Mouse (Mus musculus): ENCODE data around the gene Zfyve26. TPM values are rescaled to one million over a fixed set of nuclear protein-coding genes. Genes with fewer than 3 reads are reported as not detected.
A peak's percentile ranks its signal among the peaks of the same experiment; 100 is the strongest.

Gene Zfyve26
- polyA plus RNA-seq, 1 experiment from 2014 or later, result 7.4 TPM

DNA sequence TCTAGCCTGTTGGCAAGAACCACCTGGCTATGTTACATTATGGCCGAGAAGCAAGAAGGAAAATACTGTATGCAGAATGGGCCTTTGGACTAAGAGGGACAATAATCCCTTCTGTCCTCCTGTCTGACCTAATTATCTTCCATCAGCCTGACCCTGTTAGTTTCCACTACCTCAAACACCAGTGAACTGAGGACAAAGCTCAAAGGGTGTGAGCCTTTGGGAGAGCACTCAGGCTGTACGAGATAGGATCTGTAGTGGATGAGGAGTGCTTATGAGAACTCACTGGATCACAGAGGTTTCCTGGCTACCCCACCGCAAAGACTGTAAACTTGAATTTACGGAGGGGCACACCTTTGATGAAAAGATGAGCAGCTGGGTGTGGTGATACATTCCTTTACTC lies 17.6 kb upstream of the Zfyve26 start:
- Histone ChIP-seq H3K4me2 (no peak overlapping the region), H3K4me1 (no peaks in the 10 kb centered on the region), H3K27me3 (replicated peaks) (no peaks in the 10 kb centered on the region), H3K9me3 (no peaks in the 10 kb centered on the region), H3K9ac (no peak overlapping the region), H3K4me3 (no peak overlapping the region), H3K27ac (replicated peaks) (no peak overlapping the region), H3K36me3 (peaks cover 5% of the 10 kb centered on the region)
- ATAC-seq (ENCODE audit: extremely low read depth, insufficient number of reproducible peaks, low FRiP score, low TSS enrichment), result no peak
- 77% methylated on average over 4 of the region's 4 CpGs for WGBS

GRCm38 (mm10) chr12:79306013-79306412 lies 9.9 kb upstream of the Zfyve26 start:
- H3K4me2 ChIP-seq, result no peak overlapping the region
- peaks cover 4% of the 10 kb centered on the region for H3K36me3 ChIP-seq
- H3K27me3 ChIP-seq (replicated peaks), result no peaks in the 10 kb centered on the region
- H3K27ac ChIP-seq (replicated peaks), result no peak overlapping the region
- no peaks in the 10 kb centered on the region for H3K9me3 ChIP-seq
- H3K4me1 ChIP-seq, result no peaks in the 10 kb centered on the region
- WGBS, result 67% methylated on average over 4 of the region's 4 CpGs
- no peak overlapping the region for H3K9ac ChIP-seq
- no peak overlapping the region for H3K4me3 ChIP-seq
- no peak for ATAC-seq (ENCODE audit: extremely low read depth, insufficient number of reproducible peaks, low FRiP score, low TSS enrichment)

- Histone ChIP-seq H3K9me3 (no peaks in the 10 kb centered on the region), H3K27me3 (replicated peaks) (no peaks in the 10 kb centered on the region), H3K4me1 (no peaks in the 10 kb centered on the region), H3K9ac (no peak overlapping the region), H3K4me2 (no peak overlapping the region), H3K27ac (replicated peaks) (no peak overlapping the region), H3K4me3 (no peak overlapping the region), H3K36me3 (peaks cover 4% of the 10 kb centered on the region)
- ATAC-seq (ENCODE audit: extremely low read depth, insufficient number of reproducible peaks, low FRiP score, low TSS enrichment), result no peak
- 58% methylated on average over 1 of the region's 1 CpGs for WGBS
These were observed 9.0 kb upstream of the Zfyve26 start for GRCm38 (mm10) chr12:79305131-79305530.

DNA sequence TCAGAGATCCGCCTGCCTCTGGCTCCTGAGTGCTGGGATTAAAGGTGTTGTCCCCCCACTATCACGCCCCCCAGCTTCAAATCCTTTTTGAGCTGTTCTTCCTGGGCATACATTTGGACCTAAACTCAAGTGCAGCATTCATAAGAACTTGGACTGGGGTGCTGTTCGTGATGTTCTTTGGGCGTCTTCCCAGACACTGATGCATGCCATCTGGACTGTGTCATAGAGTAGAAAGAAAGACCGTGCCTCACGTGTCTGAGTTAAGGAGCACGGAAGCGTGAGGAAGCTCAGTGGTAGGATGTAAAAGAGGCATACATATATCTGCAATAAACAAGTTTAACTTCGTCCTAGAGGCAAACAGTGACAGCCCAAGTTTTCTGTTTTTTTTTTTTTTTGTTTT lies 5.7 kb upstream of the Zfyve26 start:
- Histone ChIP-seq H3K4me1 (peaks cover 6% of the 10 kb centered on the region), H3K36me3 (peaks cover 4% of the 10 kb centered on the region), H3K9ac (no peak overlapping the region), H3K9me3 (no peaks in the 10 kb centered on the region), H3K4me2 (no peak overlapping the region), H3K27ac (replicated peaks) (no peak overlapping the region), H3K4me3 (no peak overlapping the region), H3K27me3 (replicated peaks) (no peaks in the 10 kb centered on the region)
- 76% methylated on average over 9 of the region's 9 CpGs for WGBS
- ATAC-seq (ENCODE audit: extremely low read depth, insufficient number of reproducible peaks, low FRiP score, low TSS enrichment), result no peak

- H3K4me1 ChIP-seq, result peaks cover 19% of the 10 kb centered on the region
- H3K36me3 ChIP-seq, result peaks cover 13% of the 10 kb centered on the region
- WGBS, result 16% methylated on average over 15 of the region's 15 CpGs
- H3K9me3 ChIP-seq, result no peaks in the 10 kb centered on the region
- no peaks in the 10 kb centered on the region for H3K27me3 ChIP-seq (replicated peaks)
- ATAC-seq (ENCODE audit: extremely low read depth, insufficient number of reproducible peaks, low FRiP score, low TSS enrichment), result no peak
- peak overlapping the region; percentile 82 for H3K4me3 ChIP-seq
- peak overlapping the region; percentile 85 for H3K9ac ChIP-seq
- no peak overlapping the region for H3K27ac ChIP-seq (replicated peaks)
- H3K4me2 ChIP-seq, result peak overlapping the region; percentile 89
These were observed 2.0 kb upstream of the Zfyve26 start for GRCm38 (mm10) chr12:79297884-79298636.

DNA sequence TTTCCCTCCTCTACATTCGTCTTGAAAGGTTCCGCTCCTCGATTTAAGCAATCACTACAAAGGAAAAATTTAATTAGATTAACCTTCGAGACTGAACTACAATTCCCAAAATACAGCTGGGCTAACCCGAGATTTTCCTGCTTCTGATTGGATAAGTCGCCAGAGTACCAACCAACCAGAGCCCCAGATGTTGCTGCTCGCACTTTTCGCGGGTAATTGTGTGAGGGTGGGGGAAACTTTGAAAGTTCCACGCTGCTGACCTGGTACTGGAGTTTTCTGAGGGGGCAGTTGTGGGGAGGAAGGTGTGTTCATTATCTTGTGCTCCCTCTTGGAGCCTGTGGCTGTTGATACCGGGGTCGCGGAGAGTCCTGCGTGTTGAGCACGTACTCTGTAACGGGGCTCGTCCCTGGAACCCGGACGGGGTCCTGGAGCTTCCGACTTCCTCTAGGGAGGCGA lies 1.0 kb upstream of the Zfyve26 start, which contains the start of gene Rad51b:
Gene Rad51b, plus strand, starts transcription at position 162 of the 456 bp plus-strand sequence.
- Histone ChIP-seq H3K9ac (peak within 1 kb of the TSS; percentile 85), H3K36me3 (peaks cover 16% of the 10 kb centered on the region), H3K27ac (replicated peaks) (peak within 1 kb of the TSS; percentile 84), H3K4me1 (peaks cover 19% of the 10 kb centered on the region), H3K4me3 (peak within 1 kb of the TSS; percentile 82), H3K27me3 (replicated peaks) (no peaks in the 10 kb centered on the region), H3K4me2 (peak within 1 kb of the TSS; percentile 89), H3K9me3 (no peaks in the 10 kb centered on the region)
- peak; percentile 62 for ATAC-seq (ENCODE audit: extremely low read depth, insufficient number of reproducible peaks, low FRiP score, low TSS enrichment)
- under 1% methylated on average over 21 of the region's 21 CpGs for WGBS

DNA sequence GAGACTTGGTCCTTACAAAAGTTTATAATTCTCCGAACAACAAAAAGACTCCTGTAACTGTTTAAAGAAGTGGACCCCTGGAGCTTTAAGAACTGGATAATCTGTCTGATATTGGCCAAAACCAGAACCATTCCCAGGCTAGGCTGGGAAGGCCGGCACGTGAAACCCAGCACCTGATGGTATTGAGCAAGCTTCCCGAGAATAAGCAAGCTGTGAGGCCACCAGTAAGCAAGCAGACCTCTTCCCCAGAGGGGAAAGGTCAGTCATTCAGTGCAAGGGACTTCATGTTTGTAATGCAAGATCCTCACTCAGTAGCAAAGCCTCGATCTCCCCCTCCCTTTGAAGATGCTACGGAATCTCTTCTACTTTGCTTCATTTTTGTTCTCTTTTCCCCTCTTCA lies 3.2 kb downstream of the Zfyve26 start:
- Histone ChIP-seq H3K36me3 (peaks cover 55% of the 10 kb centered on the region), H3K27me3 (replicated peaks) (no peaks in the 10 kb centered on the region), H3K4me1 (peaks cover 15% of the 10 kb centered on the region), H3K27ac (replicated peaks) (no peak overlapping the region), H3K9ac (no peak overlapping the region), H3K4me2 (no peak overlapping the region), H3K9me3 (no peaks in the 10 kb centered on the region), H3K4me3 (no peak overlapping the region)
- ATAC-seq (ENCODE audit: extremely low read depth, insufficient number of reproducible peaks, low FRiP score, low TSS enrichment), result no peak
- WGBS, result 79% methylated on average over 6 of the region's 6 CpGs

- Histone ChIP-seq H3K9me3 (no peaks in the 10 kb centered on the region), H3K27ac (replicated peaks) (no peak overlapping the region), H3K9ac (no peak overlapping the region), H3K4me1 (no peaks in the 10 kb centered on the region), H3K36me3 (peaks cover 97% of the 10 kb centered on the region), H3K4me3 (no peak overlapping the region), H3K27me3 (replicated peaks) (no peaks in the 10 kb centered on the region), H3K4me2 (no peak overlapping the region)
- ATAC-seq (ENCODE audit: extremely low read depth, insufficient number of reproducible peaks, low FRiP score, low TSS enrichment), result no peak
- 81% methylated on average over 8 of the region's 8 CpGs for WGBS
These were observed 13.5 kb downstream of the Zfyve26 start for GRCm38 (mm10) chr12:79282595-79282994.

- 85% methylated on average over 13 of the region's 13 CpGs for WGBS
- H3K27ac ChIP-seq (replicated peaks), result no peak overlapping the region
- H3K27me3 ChIP-seq (replicated peaks), result no peaks in the 10 kb centered on the region
These were observed 16.5 kb downstream of the Zfyve26 start for GRCm38 (mm10) chr12:79279513-79280115.

DNA sequence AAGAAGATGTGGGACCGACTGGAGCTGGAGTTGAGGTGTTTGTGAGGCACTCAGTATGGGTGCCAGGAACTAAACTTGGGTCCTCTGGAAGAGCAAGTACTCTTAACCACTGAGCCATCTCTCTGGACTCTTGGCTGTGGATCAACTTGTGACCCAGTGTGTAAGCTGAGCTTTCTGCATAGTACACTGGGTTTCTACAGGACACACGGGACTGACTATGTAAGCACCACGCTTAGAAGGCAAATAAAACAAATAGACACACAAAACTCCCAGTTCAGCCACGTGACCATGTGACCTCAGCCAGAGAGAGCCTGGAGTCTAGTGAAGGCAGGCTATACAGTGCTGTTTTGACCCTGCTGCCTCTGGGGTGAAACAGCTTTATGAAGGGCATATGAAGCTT lies 23.5 kb downstream of the Zfyve26 start:
- Histone ChIP-seq H3K27me3 (replicated peaks) (no peaks in the 10 kb centered on the region), H3K9ac (no peak overlapping the region), H3K36me3 (peaks cover 99% of the 10 kb centered on the region), H3K4me2 (no peak overlapping the region), H3K9me3 (no peaks in the 10 kb centered on the region), H3K4me1 (no peaks in the 10 kb centered on the region), H3K4me3 (no peak overlapping the region), H3K27ac (replicated peaks) (no peak overlapping the region)
- ATAC-seq (ENCODE audit: extremely low read depth, insufficient number of reproducible peaks, low FRiP score, low TSS enrichment), result no peak
- 78% methylated on average over 4 of the region's 4 CpGs for WGBS

More at GRCm38 (mm10) chr12:79279513-79280115, 16.5 kb downstream of the Zfyve26 start:
- no peak overlapping the region for H3K9ac ChIP-seq
- H3K4me1 ChIP-seq, result no peaks in the 10 kb centered on the region
- ATAC-seq (ENCODE audit: extremely low read depth, insufficient number of reproducible peaks, low FRiP score, low TSS enrichment), result no peak
- H3K4me3 ChIP-seq, result no peak overlapping the region
- H3K9me3 ChIP-seq, result no peaks in the 10 kb centered on the region
- peaks cover 97% of the 10 kb centered on the region for H3K36me3 ChIP-seq
- H3K4me2 ChIP-seq, result no peak overlapping the region

DNA sequence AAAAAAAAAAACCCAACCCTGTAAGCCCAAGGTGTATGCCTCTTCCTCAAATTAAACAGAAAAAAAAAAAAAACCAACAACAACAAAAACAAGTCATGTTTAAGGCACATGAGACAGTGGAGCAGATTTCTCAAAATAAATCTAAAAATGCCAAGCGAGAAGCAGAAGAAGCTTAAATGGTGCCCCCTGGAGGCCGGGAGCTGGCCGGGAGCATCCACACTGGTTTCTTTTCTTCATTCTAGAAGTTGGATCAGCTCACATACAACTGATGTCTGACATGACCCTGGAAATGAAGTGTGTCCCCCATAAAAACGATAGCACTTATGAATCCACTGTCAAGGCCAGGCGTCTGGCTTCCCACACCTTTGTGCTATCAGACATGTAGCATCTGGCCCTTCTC lies 35.1 kb downstream of the Zfyve26 start:
- Histone ChIP-seq H3K4me2 (no peak overlapping the region), H3K9me3 (no peaks in the 10 kb centered on the region), H3K27me3 (replicated peaks) (no peaks in the 10 kb centered on the region), H3K9ac (no peak overlapping the region), H3K4me1 (no peaks in the 10 kb centered on the region), H3K4me3 (no peak overlapping the region), H3K27ac (replicated peaks) (no peak overlapping the region), H3K36me3 (peaks cover 92% of the 10 kb centered on the region)
- ATAC-seq (ENCODE audit: extremely low read depth, insufficient number of reproducible peaks, low FRiP score, low TSS enrichment), result no peak
- WGBS, result 50% methylated on average over 5 of the region's 5 CpGs

DNA sequence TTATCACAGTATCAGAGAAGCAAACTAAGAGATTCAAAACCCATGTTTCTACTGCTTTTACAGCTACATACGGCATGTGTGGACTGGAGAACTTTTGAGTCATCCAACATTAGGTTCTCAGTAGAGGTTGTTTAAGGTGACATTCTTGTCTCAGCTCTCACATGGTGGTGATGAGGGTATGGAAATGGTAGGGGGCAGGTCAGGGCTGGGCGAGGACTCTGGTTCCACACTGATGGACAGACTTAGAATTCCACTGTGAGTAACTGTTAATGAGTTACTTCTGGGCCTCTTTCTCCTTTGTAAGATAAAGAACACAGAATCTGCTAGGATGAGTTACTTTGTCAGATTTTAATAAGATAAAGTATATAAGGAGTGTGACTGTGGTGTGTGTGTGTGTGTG lies 36.0 kb downstream of the Zfyve26 start:
- no peaks in the 10 kb centered on the region for H3K27me3 ChIP-seq (replicated peaks)
- H3K4me1 ChIP-seq, result no peaks in the 10 kb centered on the region
- no peak overlapping the region for H3K4me3 ChIP-seq
- H3K36me3 ChIP-seq, result peaks cover 90% of the 10 kb centered on the region
- 82% methylated on average over 2 of the region's 2 CpGs for WGBS
- no peaks in the 10 kb centered on the region for H3K9me3 ChIP-seq
- no peak overlapping the region for H3K9ac ChIP-seq
- no peak overlapping the region for H3K27ac ChIP-seq (replicated peaks)
- H3K4me2 ChIP-seq, result no peak overlapping the region
- ATAC-seq (ENCODE audit: extremely low read depth, insufficient number of reproducible peaks, low FRiP score, low TSS enrichment), result no peak
